Mouse (Mus musculus): ENCODE measurements around the gene Pabpc1l. TPM values are rescaled to one million over a fixed set of nuclear protein-coding genes. Genes with fewer than 3 reads are reported as not detected.

The Pabpc1l gene
- 2.1 and 2.6 TPM in 2 replicates for polyA plus RNA-seq (2014; fragmentation: Nextera tagmentation; extraction: Ambion mirVana)

- H3K4me3 ChIP-seq (ENCODE audit: low read depth, low read length) = no peak within 1 kb of the TSS
- no peaks in the 10 kb centered on the region for H3K4me1 ChIP-seq (ENCODE audit: control insufficient read depth, insufficient read depth, low read length)
- DNase-seq (ENCODE audit: low spot score) (no peak), ATAC-seq (no peak)
- H3K9ac ChIP-seq (ENCODE audit: low read length) = no peak within 1 kb of the TSS
- no peaks in the 10 kb centered on the region for H3K9me3 ChIP-seq (replicated peaks; ENCODE audit: control insufficient read depth, low read length)
- WGBS = 90% methylated on average over 16 of the region's 16 CpGs
- H3K36me3 ChIP-seq (ENCODE audit: control insufficient read depth, insufficient read depth, low read length) = 0 out of 2 replicates have a peak, but pooled peaks cover 3% of the 10 kb centered on the region
- no peak within 1 kb of the TSS for H3K4me2 ChIP-seq (ENCODE audit: low read length)
- H3K27ac ChIP-seq (ENCODE audit: low read depth, low read length) = no peak within 1 kb of the TSS
- H3K27me3 ChIP-seq (replicated peaks; ENCODE audit: control insufficient read depth, insufficient read depth, low read length) = no peaks in the 10 kb centered on the region
Measured at GRCm38 (mm10) chr2:164025150-164025549, at the start of gene Pabpc1l. TSS of gene Pabpc1l (plus strand) at chr2:164025450.

- no peak for ATAC-seq
- 93% methylated on average over 6 of the region's 7 CpGs for WGBS
Measured at GRCm38 (mm10) chr2:163976448-163976847, 48.8 kb upstream of the Pabpc1l start.

GRCm38 (mm10) chr2:163987233-163987632, 38.0 kb upstream of the Pabpc1l start:
- no peaks in the 10 kb centered on the region for H3K9me3 ChIP-seq (replicated peaks; ENCODE audit: control insufficient read depth, low read length)
- H3K27me3 ChIP-seq (replicated peaks; ENCODE audit: control insufficient read depth, insufficient read depth, low read length) = no peaks in the 10 kb centered on the region
- no peak overlapping the region for H3K27ac ChIP-seq (ENCODE audit: low read depth, low read length)
- WGBS = 86% methylated on average over 8 of the region's 8 CpGs
- DNase-seq (ENCODE audit: low spot score) (no peak), ATAC-seq (no peak)
- H3K4me1 ChIP-seq (ENCODE audit: control insufficient read depth, insufficient read depth, low read length) = no peaks in the 10 kb centered on the region
- no peak overlapping the region for H3K9ac ChIP-seq (ENCODE audit: low read length)
- no peaks in the 10 kb centered on the region for H3K36me3 ChIP-seq (ENCODE audit: control insufficient read depth, insufficient read depth, low read length)
- H3K4me2 ChIP-seq (ENCODE audit: low read length) = no peak overlapping the region
- no peak overlapping the region for H3K4me3 ChIP-seq (ENCODE audit: low read depth, low read length)

More at GRCm38 (mm10) chr2:163976448-163976847, 48.8 kb upstream of the Pabpc1l start:
- no peak overlapping the region for H3K9ac ChIP-seq (ENCODE audit: low read length)
- H3K4me1 ChIP-seq (ENCODE audit: control insufficient read depth, insufficient read depth, low read length) = no peaks in the 10 kb centered on the region
- DNase-seq (ENCODE audit: low spot score) = no peak
- no peak overlapping the region for H3K4me3 ChIP-seq (ENCODE audit: low read depth, low read length)
- H3K36me3 ChIP-seq (ENCODE audit: control insufficient read depth, insufficient read depth, low read length) = no peaks in the 10 kb centered on the region
- no peaks in the 10 kb centered on the region for H3K9me3 ChIP-seq (replicated peaks; ENCODE audit: control insufficient read depth, low read length)
- H3K27ac ChIP-seq (ENCODE audit: low read depth, low read length) = no peak overlapping the region
- H3K4me2 ChIP-seq (ENCODE audit: low read length) = no peak overlapping the region
- no peaks in the 10 kb centered on the region for H3K27me3 ChIP-seq (replicated peaks; ENCODE audit: control insufficient read depth, insufficient read depth, low read length)

GRCm38 (mm10) chr2:163992871-163993270, 32.4 kb upstream of the Pabpc1l start:
- H3K27ac ChIP-seq (ENCODE audit: low read depth, low read length) = no peak overlapping the region
- no peak overlapping the region for H3K4me3 ChIP-seq (ENCODE audit: low read depth, low read length)
- H3K27me3 ChIP-seq (replicated peaks; ENCODE audit: control insufficient read depth, insufficient read depth, low read length) = no peaks in the 10 kb centered on the region
- ATAC-seq = no peak
- WGBS = 97% methylated on average over 2 of the region's 2 CpGs
- no peak overlapping the region for H3K9ac ChIP-seq (ENCODE audit: low read length)
- H3K4me1 ChIP-seq (ENCODE audit: control insufficient read depth, insufficient read depth, low read length) = peaks cover 16% of the 10 kb centered on the region
- peaks cover 5% of the 10 kb centered on the region; the same call in 1 of the 2 replicates for H3K36me3 ChIP-seq (ENCODE audit: control insufficient read depth, insufficient read depth, low read length)
- H3K4me2 ChIP-seq (ENCODE audit: low read length) = no peak overlapping the region
- DNase-seq (ENCODE audit: low spot score) = no peak
- H3K9me3 ChIP-seq (replicated peaks; ENCODE audit: control insufficient read depth, low read length) = no peaks in the 10 kb centered on the region

- Histone ChIP-seq H3K4me2 (ENCODE audit: low read length) (peak within 1 kb of the TSS; percentile 91), H3K9ac (ENCODE audit: low read length) (peak within 1 kb of the TSS; percentile 94), H3K36me3 (ENCODE audit: control insufficient read depth, insufficient read depth, low read length) (peaks cover 13% of the 10 kb centered on the region; the same call in 1 of the 2 replicates), H3K4me1 (ENCODE audit: control insufficient read depth, insufficient read depth, low read length) (peaks cover 16% of the 10 kb centered on the region), H3K27me3 (replicated peaks; ENCODE audit: control insufficient read depth, insufficient read depth, low read length) (no peaks in the 10 kb centered on the region), H3K9me3 (replicated peaks; ENCODE audit: control insufficient read depth, low read length) (no peaks in the 10 kb centered on the region), H3K4me3 (ENCODE audit: low read depth, low read length) (peak within 1 kb of the TSS; percentile 96), H3K27ac (ENCODE audit: low read depth, low read length) (peak within 1 kb of the TSS; percentile 87)
- DNase-seq (ENCODE audit: low spot score) = no peak
- ATAC-seq = no peak
- WGBS = 0% methylated on average over 13 of the region's 14 CpGs
Measured at GRCm38 (mm10) chr2:163994654-163994976, 30.6 kb upstream of the Pabpc1l start, which contains the start of gene Ywhab. TSS of gene Ywhab (plus strand) at chr2:163994960.

- Histone ChIP-seq H3K9ac (ENCODE audit: low read length) (peak overlapping the region; percentile 94), H3K9me3 (replicated peaks; ENCODE audit: control insufficient read depth, low read length) (no peaks in the 10 kb centered on the region), H3K27ac (ENCODE audit: low read depth, low read length) (peak overlapping the region; percentile 87), H3K27me3 (replicated peaks; ENCODE audit: control insufficient read depth, insufficient read depth, low read length) (no peaks in the 10 kb centered on the region), H3K36me3 (ENCODE audit: control insufficient read depth, insufficient read depth, low read length) (peaks cover 13% of the 10 kb centered on the region; the same call in 1 of the 2 replicates), H3K4me1 (ENCODE audit: control insufficient read depth, insufficient read depth, low read length) (peaks cover 16% of the 10 kb centered on the region), H3K4me2 (ENCODE audit: low read length) (peak overlapping the region; percentile 91), H3K4me3 (ENCODE audit: low read depth, low read length) (peak overlapping the region; percentile 96)
- ATAC-seq = peak; percentile 100
- WGBS = under 1% methylated on average over 58 of the region's 79 CpGs
- DNase-seq (ENCODE audit: low spot score) = peak; percentile 99
Measured at GRCm38 (mm10) chr2:163994977-163995862, 30.0 kb upstream of the Pabpc1l start.

- Histone ChIP-seq H3K27me3 (replicated peaks; ENCODE audit: control insufficient read depth, insufficient read depth, low read length) (no peaks in the 10 kb centered on the region), H3K9me3 (replicated peaks; ENCODE audit: control insufficient read depth, low read length) (no peaks in the 10 kb centered on the region), H3K36me3 (ENCODE audit: control insufficient read depth, insufficient read depth, low read length) (peaks cover 13% of the 10 kb centered on the region; the same call in 1 of the 2 replicates), H3K27ac (ENCODE audit: low read depth, low read length) (no peak overlapping the region), H3K9ac (ENCODE audit: low read length) (peak overlapping the region; percentile 94), H3K4me2 (ENCODE audit: low read length) (peak overlapping the region; percentile 91), H3K4me3 (ENCODE audit: low read depth, low read length) (peak overlapping the region; percentile 96), H3K4me1 (ENCODE audit: control insufficient read depth, insufficient read depth, low read length) (peaks cover 16% of the 10 kb centered on the region)
- WGBS = 86% methylated on average over 6 of the region's 6 CpGs
- ATAC-seq (no peak), DNase-seq (ENCODE audit: low spot score) (no peak)
Measured at GRCm38 (mm10) chr2:163996275-163996674, 29.0 kb upstream of the Pabpc1l start.

GRCm38 (mm10) chr2:163996899-163997298, 28.4 kb upstream of the Pabpc1l start:
- Histone ChIP-seq H3K27me3 (replicated peaks; ENCODE audit: control insufficient read depth, insufficient read depth, low read length) (no peaks in the 10 kb centered on the region), H3K4me2 (ENCODE audit: low read length) (peak overlapping the region; percentile 91), H3K9ac (ENCODE audit: low read length) (peak overlapping the region; percentile 33), H3K9me3 (replicated peaks; ENCODE audit: control insufficient read depth, low read length) (no peaks in the 10 kb centered on the region), H3K4me3 (ENCODE audit: low read depth, low read length) (no peak overlapping the region), H3K4me1 (ENCODE audit: control insufficient read depth, insufficient read depth, low read length) (peaks cover 16% of the 10 kb centered on the region), H3K36me3 (ENCODE audit: control insufficient read depth, insufficient read depth, low read length) (peaks cover 13% of the 10 kb centered on the region; the same call in 1 of the 2 replicates), H3K27ac (ENCODE audit: low read depth, low read length) (no peak overlapping the region)
- DNase-seq (ENCODE audit: low spot score) (no peak), ATAC-seq (no peak)
- WGBS = 83% methylated on average over 5 of the region's 5 CpGs

- Histone ChIP-seq H3K4me3 (ENCODE audit: low read depth, low read length) (no peak overlapping the region), H3K27me3 (replicated peaks; ENCODE audit: control insufficient read depth, insufficient read depth, low read length) (no peaks in the 10 kb centered on the region), H3K4me2 (ENCODE audit: low read length) (no peak overlapping the region), H3K9me3 (replicated peaks; ENCODE audit: control insufficient read depth, low read length) (no peaks in the 10 kb centered on the region), H3K27ac (ENCODE audit: low read depth, low read length) (no peak overlapping the region), H3K4me1 (ENCODE audit: control insufficient read depth, insufficient read depth, low read length) (peaks cover 16% of the 10 kb centered on the region), H3K36me3 (ENCODE audit: control insufficient read depth, insufficient read depth, low read length) (peaks cover 13% of the 10 kb centered on the region; the same call in 1 of the 2 replicates), H3K9ac (ENCODE audit: low read length) (no peak overlapping the region)
- DNase-seq (ENCODE audit: low spot score) = no peak
- no peak for ATAC-seq
- WGBS = 86% methylated on average over 6 of the region's 6 CpGs
Measured at GRCm38 (mm10) chr2:163998981-163999380, 26.3 kb upstream of the Pabpc1l start.
